Mouse (Mus musculus): ENCODE measurements at regions not wholly inside any gene's neighbourhood (a gene's known extent, or its start where the extent isn't known, plus 50 kb on each side); places are given as distances from the start of the nearest gene placed in this dataset.

DNA sequence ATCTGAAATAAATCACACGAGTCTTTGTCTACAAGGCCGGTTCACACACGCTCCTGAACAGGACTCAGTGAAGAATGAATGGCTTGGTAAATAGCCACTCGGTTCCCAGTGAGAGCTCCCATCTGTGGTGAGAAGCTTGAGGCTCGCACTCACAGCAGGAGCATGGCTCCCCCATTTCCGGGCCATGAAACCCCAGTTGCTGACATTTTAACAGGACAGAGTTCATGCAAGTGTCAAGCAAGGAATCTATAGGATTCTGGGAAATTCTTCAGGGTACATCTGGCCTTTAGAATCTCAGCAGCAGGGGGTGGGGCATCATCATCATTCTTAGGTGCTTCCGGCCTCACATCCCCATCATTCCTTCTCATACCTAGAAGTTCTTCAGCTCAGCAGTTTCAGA lies 371.8 kb downstream of the Adam3 start:
- no peak for TF ChIP-seq POLR2A (IDR thresholded peaks at IDR 0.05; ENCODE audit: control insufficient read depth in 1 of 2, insufficient read depth in 1 of 2, low read depth in 1 of 2, low read length in 2 of 2, poor library complexity in 1 of 2)
- no peak for TF ChIP-seq MYC (IDR thresholded peaks at IDR 0.05; ENCODE audit: low read depth, low read length)
- TF ChIP-seq ZNF384 (IDR thresholded peaks at IDR 0.05; ENCODE audit: low read depth, low read length): no peak
- no peak for TF ChIP-seq MAX (IDR thresholded peaks at IDR 0.05; ENCODE audit: low read length)
- TF ChIP-seq NRF1 (IDR thresholded peaks at IDR 0.05; ENCODE audit: insufficient read depth, low read depth, low read length, poor library complexity, severe bottlenecking): no peak
- no peak for TF ChIP-seq TBP (IDR thresholded peaks at IDR 0.05; ENCODE audit: low read depth, low read length)
